Mouse (Mus musculus): ENCODE measurements around the gene Rpl9-ps6.

Rpl9-ps6 gene

GRCm38 (mm10) chr19:32425856-32426255, 40.5 kb downstream of the Rpl9-ps6 start:
- in situ Hi-C loops (cut with MboI; ENCODE audit: unreplicated experiment in 2 of 2): no loop called here

- in situ Hi-C loops (cut with MboI; ENCODE audit: unreplicated experiment in 2 of 2): no loop called here
Measured at GRCm38 (mm10) chr19:32424706-32425105, 41.7 kb downstream of the Rpl9-ps6 start.

GRCm38 (mm10) chr19:32419069-32419468, 47.3 kb downstream of the Rpl9-ps6 start:
- in situ Hi-C loops (cut with MboI; ENCODE audit: unreplicated experiment in 2 of 2): no loop called here

- in situ Hi-C loops (cut with MboI; ENCODE audit: unreplicated experiment in 2 of 2): no loop called here
Measured at GRCm38 (mm10) chr19:32416692-32417317, 49.6 kb downstream of the Rpl9-ps6 start.

Data from v-Abl transformed pro-B cells (cell line).